Mouse (Mus musculus) bone marrow macrophage, adult 2 months (primary cell): ENCODE data around the gene Errfi1. TPM values are rescaled to one million over a fixed set of nuclear protein-coding genes. Genes with fewer than 3 reads are reported as not detected.
A peak's percentile ranks its signal among the peaks of the same experiment; 100 is the strongest.

Experiments used
- H3K27ac ChIP-seq: 2 replicates; pipeline ENCODE4 v1.5.1; 2012; ENCODE audit warnings: low read depth, low read length; ENCODE audit not compliant: insufficient read depth
- H3K4me1 ChIP-seq: 2 replicates; pipeline ENCODE4 v1.6.1; 2012; ENCODE audit warnings: low read length; ENCODE audit not compliant: control insufficient read depth, insufficient read depth
- H3K4me3 ChIP-seq: 2 replicates; pipeline ENCODE4 v1.5.1; 2012; ENCODE audit warnings: mild to moderate bottlenecking, low read length, moderate library complexity; ENCODE audit not compliant: insufficient read depth
- CTCF ChIP-seq: IDR thresholded peaks from 2 replicates; pipeline ENCODE4 v1.5.1; 2012; ENCODE audit warnings: low read depth, mild to moderate bottlenecking, low read length, moderate library complexity
- POLR2A ChIP-seq: IDR thresholded peaks from 2 replicates; pipeline ENCODE4 v1.6.1; 2012; ENCODE audit warnings: mild to moderate bottlenecking, low read depth, low read length, borderline replicate concordance
- polyA plus RNA-seq: library from polyadenylated mRNA; stranded (reverse); fragments of >200 nt; gene quantifications from 2 replicates; pipeline ENCODE4 v1.2.4, GENCODE M21; 2012; ENCODE audit not compliant: missing spikeins, insufficient read depth, insufficient read length

The Errfi1 gene
- polyA plus RNA-seq, 1 experiment, result 8.7 TPM

- H3K27ac ChIP-seq, result no peak overlapping the region
- TF ChIP-seq POLR2A (no peak), CTCF (no peak)
- H3K4me3 ChIP-seq, result no peak overlapping the region
- H3K4me1 ChIP-seq, result peaks cover 31% of the 10 kb centered on the region
Observed at GRCm38 (mm10) chr4:150822624-150823023, 31.1 kb upstream of the Errfi1 start.

GRCm38 (mm10) chr4:150823614-150824480, 29.9 kb upstream of the Errfi1 start:
- peaks cover 31% of the 10 kb centered on the region for H3K4me1 ChIP-seq
- TF ChIP-seq CTCF, result no peak
- H3K27ac ChIP-seq, result peak overlapping the region; percentile 26; the same call in 1 of the 2 replicates
- H3K4me3 ChIP-seq, result no peak overlapping the region; the same call in 1 of the 2 replicates

GRCm38 (mm10) chr4:150824877-150825276, 28.8 kb upstream of the Errfi1 start:
- Histone ChIP-seq H3K4me3 (no peak overlapping the region), H3K4me1 (peaks cover 31% of the 10 kb centered on the region), H3K27ac (no peak overlapping the region)
- TF ChIP-seq CTCF (no peak), POLR2A (no peak)

DNA sequence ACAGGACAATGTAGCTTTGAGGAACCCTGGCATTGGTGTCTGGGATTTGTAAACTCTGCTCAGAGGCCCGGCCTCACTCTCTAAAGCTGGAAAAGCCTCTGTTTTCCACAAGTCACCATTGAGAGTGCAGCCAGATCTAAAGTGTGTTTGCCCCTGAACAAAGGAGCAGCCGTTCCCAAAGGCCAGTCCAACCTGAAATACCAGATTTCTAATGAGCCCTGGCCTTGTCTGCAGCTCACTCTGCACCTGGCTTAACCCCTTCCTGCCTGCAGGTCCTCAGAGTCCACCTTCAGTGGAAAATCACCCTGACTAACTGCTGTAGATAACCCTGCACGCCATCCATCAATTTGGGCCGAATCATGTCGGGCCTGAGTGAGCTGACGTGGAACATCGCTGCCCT, 28.2 kb upstream of the Errfi1 start:
- Histone ChIP-seq H3K4me3 (no peak overlapping the region), H3K4me1 (peaks cover 29% of the 10 kb centered on the region), H3K27ac (no peak overlapping the region)
- TF ChIP-seq CTCF (no peak), POLR2A (no peak)

- Histone ChIP-seq H3K4me1 (peaks cover 3% of the 10 kb centered on the region; the same call in 1 of the 2 replicates), H3K27ac (no peak overlapping the region), H3K4me3 (no peak overlapping the region)
- TF ChIP-seq CTCF, result no peak
- TF ChIP-seq POLR2A, result no peak
Observed at GRCm38 (mm10) chr4:150831321-150831720, 22.4 kb upstream of the Errfi1 start.

GRCm38 (mm10) chr4:150831941-150832340, 21.8 kb upstream of the Errfi1 start:
- H3K4me3 ChIP-seq, result no peak overlapping the region
- H3K4me1 ChIP-seq, result peaks cover 5% of the 10 kb centered on the region
- no peak overlapping the region for H3K27ac ChIP-seq
- TF ChIP-seq CTCF, result no peak
- TF ChIP-seq POLR2A, result no peak

- H3K27ac ChIP-seq, result no peak overlapping the region
- H3K4me1 ChIP-seq, result peaks cover 21% of the 10 kb centered on the region
- TF ChIP-seq CTCF (no peak), POLR2A (no peak)
- H3K4me3 ChIP-seq, result no peak overlapping the region
Observed at GRCm38 (mm10) chr4:150835163-150835562, 18.6 kb upstream of the Errfi1 start.

- no peak overlapping the region for H3K4me3 ChIP-seq
- TF ChIP-seq CTCF, result no peak
- no peak for TF ChIP-seq POLR2A
- H3K27ac ChIP-seq, result no peak overlapping the region
Observed at GRCm38 (mm10) chr4:150836258-150836657, 17.5 kb upstream of the Errfi1 start.

GRCm38 (mm10) chr4:150836961-150837360, 16.8 kb upstream of the Errfi1 start:
- Histone ChIP-seq H3K4me1 (peaks cover 18% of the 10 kb centered on the region), H3K4me3 (peak overlapping the region; percentile 42; the same call in 1 of the 2 replicates), H3K27ac (peak overlapping the region; percentile 69)
- TF ChIP-seq POLR2A (no peak), CTCF (no peak)

More at GRCm38 (mm10) chr4:150836258-150836657, 17.5 kb upstream of the Errfi1 start:
- peaks cover 18% of the 10 kb centered on the region for H3K4me1 ChIP-seq

DNA sequence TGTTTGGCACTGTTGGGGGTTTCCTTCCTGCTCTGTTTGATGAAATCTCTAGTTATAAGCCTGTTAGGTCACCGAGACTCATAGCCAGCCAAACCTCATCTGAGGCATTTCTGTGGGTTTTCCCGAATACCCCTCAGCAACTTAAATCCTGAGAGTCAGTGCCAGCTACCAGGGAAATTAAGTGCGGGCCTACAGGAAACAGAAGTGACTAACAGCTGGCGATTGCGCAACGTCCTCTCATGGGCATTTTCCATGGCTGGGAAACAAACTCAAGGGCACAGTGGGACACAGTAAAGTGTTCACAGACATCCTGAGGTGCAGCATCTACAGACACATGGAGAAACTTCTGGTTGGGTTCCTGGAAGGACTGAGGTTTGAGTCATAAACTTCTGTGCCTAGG, 16.3 kb upstream of the Errfi1 start:
- peak overlapping the region; percentile 69 for H3K27ac ChIP-seq
- peaks cover 18% of the 10 kb centered on the region for H3K4me1 ChIP-seq
- no peak for TF ChIP-seq POLR2A
- TF ChIP-seq CTCF, result no peak
- H3K4me3 ChIP-seq, result peak overlapping the region; percentile 42; the same call in 1 of the 2 replicates

GRCm38 (mm10) chr4:150842045-150842444, 11.7 kb upstream of the Errfi1 start:
- TF ChIP-seq POLR2A, result no peak
- no peak for TF ChIP-seq CTCF
- H3K27ac ChIP-seq, result no peak overlapping the region
- H3K4me1 ChIP-seq, result peaks cover 15% of the 10 kb centered on the region
- H3K4me3 ChIP-seq, result no peak overlapping the region
